Mouse (Mus musculus): ENCODE measurements around the gene Zdhhc6.

GRCm38 (mm10) chr19:55222268-55222667 is 93.6 kb downstream of the Zdhhc6 start:
- no peak for TF ChIP-seq CTCF (IDR thresholded peaks at IDR 0.05; ENCODE audit: control insufficient read depth, insufficient read depth, insufficient read length)
- no peak for TF ChIP-seq CEBPB (IDR thresholded peaks at IDR 0.05; ENCODE audit: low read depth)
- no peak for TF ChIP-seq FOSL1 (IDR thresholded peaks at IDR 0.05; ENCODE audit: insufficient read depth, low read length, poor library complexity, severe bottlenecking)
- TF ChIP-seq MYOG (IDR thresholded peaks at IDR 0.05; ENCODE audit: control insufficient read depth, extremely low read depth, insufficient read length) = no peak
- TF ChIP-seq USF1 (IDR thresholded peaks at IDR 0.05; ENCODE audit: low read depth) = no peak
- TF ChIP-seq MAX (IDR thresholded peaks at IDR 0.05) = no peak

Measured in C2C12 (cell line).